Mouse (Mus musculus) brain, embryonic 14.5 days (tissue): ENCODE data around the gene Qk.

Experiments used
- CTCF ChIP-seq: fragments of 200-500 bp; IDR thresholded peaks from 2 replicates; pipeline ENCODE4 v1.5.1; 2012; ENCODE audit warnings: inconsistent platforms, mild to moderate bottlenecking, moderate library complexity, borderline replicate concordance; ENCODE audit not compliant: insufficient read depth, insufficient read length; ENCODE audit errors: extremely low read depth
- POLR2A ChIP-seq: fragments of 200-500 bp; IDR thresholded peaks from 2 replicates; pipeline ENCODE4 v1.6.1; 2012; ENCODE audit warnings: mild to moderate bottlenecking, inconsistent platforms, borderline replicate concordance; ENCODE audit not compliant: poor library complexity, insufficient read depth, insufficient read length, severe bottlenecking; ENCODE audit errors: extremely low read depth

DNA sequence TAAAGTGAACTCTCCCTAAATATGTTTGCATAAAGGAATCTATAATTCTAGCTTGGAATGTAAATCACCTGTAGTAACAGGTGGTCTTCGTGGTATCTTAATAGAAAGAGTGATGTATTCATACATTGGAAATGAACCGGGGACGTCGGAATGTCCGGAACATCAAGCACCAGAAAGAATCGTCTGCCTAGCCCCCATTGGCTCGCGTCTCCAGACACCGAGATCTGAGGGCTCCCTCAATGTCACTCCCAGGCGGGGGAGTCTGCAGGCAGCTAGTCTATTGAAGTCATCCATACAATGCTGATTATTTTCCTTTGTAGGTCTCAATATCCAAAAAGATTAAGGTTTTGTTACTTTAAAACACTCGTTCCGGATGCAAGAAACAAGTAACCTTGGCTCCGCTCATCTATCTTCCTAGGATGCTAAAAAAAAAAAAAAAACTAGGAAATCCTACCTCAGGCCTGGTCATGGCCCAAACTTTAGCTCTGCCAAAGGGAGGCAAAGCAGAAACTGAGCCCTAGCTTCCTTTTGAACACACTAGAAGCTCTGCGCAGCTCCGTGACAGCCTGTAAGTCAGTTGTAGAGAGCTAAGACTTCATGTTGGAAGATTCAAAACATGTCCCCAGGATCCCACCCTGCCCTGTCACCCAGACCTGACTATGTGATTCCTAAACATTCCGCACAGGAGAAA lies 16.3 kb upstream of the Qk start:
- TF ChIP-seq POLR2A (no peak), CTCF (no peak)
